Mouse (Mus musculus): ENCODE measurements around the gene Hs6st3.

- TF ChIP-seq EP300 (IDR thresholded peaks at IDR 0.05; ENCODE audit: low read depth) (no peak), CTCF (IDR thresholded peaks at IDR 0.05; ENCODE audit: low read depth) (no peak)
Observed at GRCm38 (mm10) chr14:119699982-119700381, 561.8 kb downstream of the Hs6st3 start.
